Mouse (Mus musculus): ENCODE data around the gene Bcl2a1b.

The Bcl2a1b gene

GRCm38 (mm10) chr9:89253400-89253799 is 54.4 kb downstream of the Bcl2a1b start:
- no peak for DNase-seq

- no peak for DNase-seq
These were observed 57.7 kb downstream of the Bcl2a1b start for GRCm38 (mm10) chr9:89256556-89257335.

All from thymus, postnatal 14 days (tissue).